Mouse (Mus musculus): ENCODE data around the gene Olfr497. TPM values are rescaled to one million over a fixed set of nuclear protein-coding genes. Genes with fewer than 3 reads are reported as not detected.

Olfr497 gene
- polyA plus RNA-seq (2015; fragmentation: Nextera tagmentation; extraction: Ambion mirVana), result not detected in 2 replicates

GRCm38 (mm10) chr7:108420121-108420520 is at the start of gene Olfr497:
TSS of gene Olfr497 (plus strand) at chr7:108420421.
- Histone ChIP-seq H3K27me3 (replicated peaks) (no peaks in the 10 kb centered on the region), H3K9ac (no peak within 1 kb of the TSS), H3K36me3 (replicated peaks) (no peaks in the 10 kb centered on the region), H3K4me2 (no peak within 1 kb of the TSS), H3K4me3 (no peak within 1 kb of the TSS), H3K9me3 (no peaks in the 10 kb centered on the region), H3K27ac (no peak within 1 kb of the TSS), H3K4me1 (no peaks in the 10 kb centered on the region)
- WGBS, result 88% methylated on average over 2 of the region's 2 CpGs
- ATAC-seq (replicated peaks), result no peak

GRCm38 (mm10) chr7:108392867-108393266 is 27.4 kb upstream of the Olfr497 start, which contains the start of gene Olfr495:
TSS of gene Olfr495 (plus strand) at chr7:108393167.
- Histone ChIP-seq H3K4me3 (no peak within 1 kb of the TSS), H3K9me3 (no peaks in the 10 kb centered on the region), H3K4me1 (no peaks in the 10 kb centered on the region), H3K36me3 (replicated peaks) (no peaks in the 10 kb centered on the region), H3K27ac (no peak within 1 kb of the TSS), H3K27me3 (replicated peaks) (no peaks in the 10 kb centered on the region), H3K9ac (no peak within 1 kb of the TSS), H3K4me2 (no peak within 1 kb of the TSS)
- no peak for ATAC-seq (replicated peaks)
- WGBS, result 79% methylated on average over 1 of the region's 1 CpGs

GRCm38 (mm10) chr7:108465026-108465425 is 44.8 kb downstream of the Olfr497 start, which contains the start of gene Olfr498:
TSS of gene Olfr498 (plus strand) at chr7:108465326.
- Histone ChIP-seq H3K4me1 (no peaks in the 10 kb centered on the region), H3K4me2 (no peak within 1 kb of the TSS), H3K4me3 (no peak within 1 kb of the TSS), H3K9ac (no peak within 1 kb of the TSS), H3K27ac (no peak within 1 kb of the TSS), H3K9me3 (no peaks in the 10 kb centered on the region), H3K36me3 (replicated peaks) (no peaks in the 10 kb centered on the region), H3K27me3 (replicated peaks) (no peaks in the 10 kb centered on the region)
- 86% methylated on average over 1 of the region's 1 CpGs for WGBS
- no peak for ATAC-seq (replicated peaks)

Other genes starting within 250 kb of the Olfr497 start
- not detected in 2 replicates for gene Olfr486, start 247.7 kb upstream of the Olfr497 start, polyA plus RNA-seq (2015; fragmentation: Nextera tagmentation; extraction: Ambion mirVana)
- not detected in 2 replicates for gene Olfr487, start 205.8 kb upstream of the Olfr497 start, polyA plus RNA-seq (2015; fragmentation: Nextera tagmentation; extraction: Ambion mirVana)
- gene Olfr488, start 162.1 kb upstream of the Olfr497 start, polyA plus RNA-seq (2015; fragmentation: Nextera tagmentation; extraction: Ambion mirVana), result not detected in 2 replicates
- gene Olfr490, start 131.5 kb upstream of the Olfr497 start, polyA plus RNA-seq (2015; fragmentation: Nextera tagmentation; extraction: Ambion mirVana), result not detected in 2 replicates
- gene Olfr491, start 107.0 kb upstream of the Olfr497 start, polyA plus RNA-seq (2015; fragmentation: Nextera tagmentation; extraction: Ambion mirVana), result not detected in 2 replicates
- not detected in 2 replicates for gene Olfr492, start 96.7 kb upstream of the Olfr497 start, polyA plus RNA-seq (2015; fragmentation: Nextera tagmentation; extraction: Ambion mirVana)
- not detected in 2 replicates for gene Olfr493, start 73.4 kb upstream of the Olfr497 start, polyA plus RNA-seq (2015; fragmentation: Nextera tagmentation; extraction: Ambion mirVana)
- gene Olfr494, start 55.1 kb upstream of the Olfr497 start, polyA plus RNA-seq (2015; fragmentation: Nextera tagmentation; extraction: Ambion mirVana), result not detected in 2 replicates
- gene Olfr495, start 27.3 kb upstream of the Olfr497 start, polyA plus RNA-seq (2015; fragmentation: Nextera tagmentation; extraction: Ambion mirVana), result not detected in 2 replicates
- not detected in 2 replicates for gene Olfr498, start 44.9 kb downstream of the Olfr497 start, polyA plus RNA-seq (2015; fragmentation: Nextera tagmentation; extraction: Ambion mirVana)
- gene Olfr502, start 104.6 kb downstream of the Olfr497 start, polyA plus RNA-seq (2015; fragmentation: Nextera tagmentation; extraction: Ambion mirVana), result not detected in 2 replicates
- gene Olfr503, start 124.1 kb downstream of the Olfr497 start, polyA plus RNA-seq (2015; fragmentation: Nextera tagmentation; extraction: Ambion mirVana), result not detected in 2 replicates
- not detected in 2 replicates for gene Olfr504, start 145.4 kb downstream of the Olfr497 start, polyA plus RNA-seq (2015; fragmentation: Nextera tagmentation; extraction: Ambion mirVana)
- not detected in 2 replicates for gene Olfr506, start 190.4 kb downstream of the Olfr497 start, polyA plus RNA-seq (2015; fragmentation: Nextera tagmentation; extraction: Ambion mirVana)
- gene Olfr507, start 201.4 kb downstream of the Olfr497 start, polyA plus RNA-seq (2015; fragmentation: Nextera tagmentation; extraction: Ambion mirVana), result not detected in 2 replicates
- gene Olfr508, start 209.6 kb downstream of the Olfr497 start, polyA plus RNA-seq (2015; fragmentation: Nextera tagmentation; extraction: Ambion mirVana), result not detected in 2 replicates
- gene Olfr509, start 231.5 kb downstream of the Olfr497 start, polyA plus RNA-seq (2015; fragmentation: Nextera tagmentation; extraction: Ambion mirVana), result 0.09 TPM in 1 of 2 replicates, not detected in the other
- gene Olfr510, start 246.0 kb downstream of the Olfr497 start, polyA plus RNA-seq (2015; fragmentation: Nextera tagmentation; extraction: Ambion mirVana), result not detected in 2 replicates

Data from midbrain, embryonic 15.5 days (tissue).